Mouse (Mus musculus): Measurements from ENCODE around the gene Arhgap27.
"Not testable (repeated sequence)": the region's sequence is repeated elsewhere in the genome, so short reads cannot be mapped to it uniquely, and the experiment has no call there.

Arhgap27 gene

DNA sequence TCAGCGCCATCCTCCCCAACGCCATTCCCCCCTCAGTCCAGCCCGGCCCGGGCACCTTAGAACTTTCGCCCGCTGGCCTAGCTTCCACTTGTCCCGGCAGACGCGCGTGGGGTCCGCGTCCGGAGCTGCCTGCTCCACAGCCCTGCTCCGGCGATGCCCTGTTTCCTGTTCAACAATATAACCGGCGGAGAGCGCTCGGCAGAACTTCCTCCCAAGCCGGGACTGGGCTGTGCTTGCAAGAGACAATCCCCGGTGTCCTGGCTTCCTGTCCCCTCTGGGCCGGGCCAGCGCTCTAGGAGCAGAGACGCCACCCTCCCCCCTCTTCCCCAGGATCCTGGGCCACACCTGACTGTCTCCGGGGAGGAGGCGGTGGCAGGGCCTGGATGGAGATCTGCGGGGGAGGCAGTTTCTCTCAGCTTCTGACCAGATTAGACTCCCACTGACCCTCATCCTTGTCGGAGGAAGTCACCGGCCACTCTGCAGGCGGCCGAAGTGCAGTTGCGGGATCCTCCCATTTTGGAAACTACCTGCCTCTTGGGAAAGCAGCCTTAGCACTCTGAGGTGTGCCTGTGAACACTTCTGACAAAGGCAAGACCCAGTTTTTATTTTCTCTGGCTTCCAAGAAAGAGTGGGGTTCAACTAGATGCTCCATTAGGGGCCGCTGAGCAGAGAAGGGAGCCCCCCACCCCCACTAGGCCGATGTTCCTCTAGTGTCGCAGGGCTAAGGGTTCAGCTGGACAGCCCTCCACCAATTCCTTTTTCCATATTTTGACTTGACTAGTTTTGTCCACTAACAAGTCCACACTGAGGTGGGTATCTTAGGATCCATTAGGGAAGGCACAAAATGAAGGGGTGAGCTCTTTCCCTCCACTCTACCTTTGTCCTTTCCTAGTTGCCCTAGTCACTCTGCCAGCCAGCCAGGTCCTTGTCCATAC is at the start of gene Arhgap27:
Gene Arhgap27 (minus strand): TSS at position 479 of the 935 bp plus-strand sequence.
- peak; percentile 35 to 57 for DNase-seq (ENCODE audit: low spot score in 2 of 2)

DNA sequence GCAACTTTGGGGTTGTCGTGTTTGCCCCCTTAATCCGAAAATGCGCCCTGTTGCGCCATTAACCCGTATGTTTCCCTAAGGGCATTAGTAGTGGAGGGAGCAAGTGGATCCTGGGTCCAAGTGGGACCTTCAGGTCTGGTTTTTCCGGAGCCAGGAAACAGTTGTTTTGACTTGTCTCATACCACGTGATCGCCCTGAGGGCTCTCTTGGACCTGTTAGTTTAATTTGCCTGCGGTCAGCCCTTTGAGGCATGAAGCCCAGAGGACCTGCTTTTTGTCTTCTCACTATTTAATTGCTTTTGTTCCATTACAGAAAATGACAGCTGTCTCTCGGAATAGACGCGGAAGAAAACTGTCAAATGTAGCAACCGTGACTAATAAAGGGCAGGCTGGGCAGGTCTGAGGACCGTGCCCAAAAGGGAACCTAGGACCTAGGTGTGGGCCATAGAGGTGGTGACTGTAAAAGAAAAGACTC is 49.5 kb upstream of the Arhgap27 start:
- DNase-seq (ENCODE audit: low spot score in 2 of 2): no peak

DNA sequence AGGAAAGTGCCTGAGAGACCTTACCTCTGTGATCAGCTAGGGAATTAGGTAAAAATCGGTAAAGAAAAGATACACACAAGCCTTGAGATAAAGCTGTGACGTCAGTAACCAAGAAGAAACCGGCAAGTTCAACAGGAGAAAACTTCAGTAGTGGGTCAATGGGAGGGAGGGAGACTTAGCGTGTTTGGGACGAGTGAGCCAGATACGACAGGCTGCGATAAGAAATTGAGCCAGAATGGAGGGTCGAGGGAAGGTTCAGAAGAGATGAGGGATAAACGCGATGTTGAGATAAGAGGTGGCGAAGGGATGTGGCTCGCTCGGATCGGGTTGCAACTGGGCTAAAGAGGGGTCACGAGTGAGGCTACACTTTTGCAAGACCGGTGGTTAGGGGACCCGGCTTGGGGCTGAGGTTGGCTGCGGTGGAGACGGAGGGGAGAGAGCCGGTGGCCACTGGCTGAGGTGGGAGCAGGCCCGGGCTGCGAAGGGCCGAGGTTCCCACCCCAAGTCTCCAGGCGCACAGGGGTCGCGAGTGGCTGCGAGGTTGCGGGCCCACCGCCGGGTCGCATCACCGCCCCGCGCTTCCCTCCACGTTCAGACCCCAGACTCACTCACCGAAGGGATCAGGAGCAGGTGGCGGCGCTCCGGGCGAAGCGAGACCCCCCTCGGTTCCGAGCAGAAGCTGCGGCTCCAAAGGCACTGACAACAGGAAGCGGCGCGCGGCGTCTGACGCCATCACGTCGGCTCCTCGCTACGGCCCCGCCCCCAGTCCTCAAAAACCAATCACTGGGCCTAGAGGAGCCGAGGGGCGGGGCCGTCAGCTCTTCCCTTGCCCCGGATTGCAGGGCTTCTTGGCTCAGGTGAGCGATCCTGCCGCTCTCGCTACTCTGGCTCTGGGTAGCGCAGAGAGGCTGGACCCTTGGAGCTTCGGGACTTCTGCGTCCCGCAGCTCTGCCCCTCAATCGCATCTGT is 48.8 kb upstream of the Arhgap27 start, which contains the start of gene Plekhm1:
Gene Plekhm1 (minus strand): TSS at position 707 of the 969 bp plus-strand sequence.
- peak; percentile 92 to 96 for DNase-seq (ENCODE audit: low spot score in 2 of 2)

DNA sequence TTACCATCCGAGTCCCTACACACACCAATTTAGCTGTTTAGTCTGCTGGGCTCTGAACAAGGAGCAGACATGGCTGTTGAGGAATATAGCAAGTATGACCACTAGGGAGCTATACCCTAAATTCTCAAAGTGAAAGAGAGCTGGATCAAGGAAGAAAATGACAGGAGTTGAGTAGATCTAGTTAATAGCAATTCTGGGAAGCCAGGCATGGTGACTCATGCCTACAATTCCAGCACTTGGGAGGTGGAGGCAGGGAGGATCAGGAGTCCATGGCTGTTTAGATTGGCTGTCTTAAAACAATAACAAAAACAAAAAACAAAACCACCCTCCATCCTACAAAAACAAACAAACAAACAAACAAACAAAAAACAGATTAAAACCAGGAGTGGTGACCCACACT is 47.8 kb upstream of the Arhgap27 start:
- no peak for DNase-seq (ENCODE audit: low spot score in 2 of 2)

DNA sequence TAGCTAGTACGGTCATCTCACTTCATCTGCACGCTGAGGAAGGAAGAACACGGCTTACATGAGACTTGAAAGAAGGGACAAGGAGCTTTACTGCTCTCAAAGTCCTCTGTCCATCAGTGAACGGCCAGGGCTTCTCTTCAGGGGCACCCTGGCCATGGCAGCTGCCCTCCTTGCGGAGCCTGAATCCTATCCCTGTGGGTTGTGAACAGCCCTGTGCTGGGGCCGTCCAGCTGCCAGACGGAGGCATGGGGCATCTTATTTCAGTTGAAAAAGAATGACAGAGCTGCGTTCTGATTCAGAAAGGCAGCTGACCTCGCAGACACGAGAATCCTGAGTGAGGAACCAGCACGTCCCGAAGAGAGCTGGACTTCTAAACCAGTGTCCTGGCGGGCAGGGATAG is 45.4 kb upstream of the Arhgap27 start:
- DNase-seq (ENCODE audit: low spot score in 2 of 2): no peak

DNA sequence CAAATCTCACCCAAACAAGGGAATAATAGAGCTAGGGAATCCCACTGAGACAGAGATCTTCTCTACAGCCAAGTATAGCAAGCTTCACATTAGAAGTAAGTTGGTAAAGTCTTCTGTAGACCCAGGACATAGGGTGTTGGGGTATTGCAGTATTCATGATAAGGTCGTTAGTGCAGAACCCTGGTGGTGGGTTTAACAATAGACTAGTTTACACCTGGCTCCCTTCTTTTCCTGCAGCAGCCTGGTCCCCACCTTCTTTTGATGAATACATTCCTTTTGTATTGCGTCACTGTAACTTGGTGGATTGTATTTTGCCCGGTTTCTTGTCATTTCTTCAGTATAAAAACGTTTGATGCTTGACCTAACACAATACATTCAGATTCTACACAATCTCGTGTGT is 43.6 kb upstream of the Arhgap27 start:
- not testable (repeated sequence) for DNase-seq (ENCODE audit: low spot score in 2 of 2)

DNA sequence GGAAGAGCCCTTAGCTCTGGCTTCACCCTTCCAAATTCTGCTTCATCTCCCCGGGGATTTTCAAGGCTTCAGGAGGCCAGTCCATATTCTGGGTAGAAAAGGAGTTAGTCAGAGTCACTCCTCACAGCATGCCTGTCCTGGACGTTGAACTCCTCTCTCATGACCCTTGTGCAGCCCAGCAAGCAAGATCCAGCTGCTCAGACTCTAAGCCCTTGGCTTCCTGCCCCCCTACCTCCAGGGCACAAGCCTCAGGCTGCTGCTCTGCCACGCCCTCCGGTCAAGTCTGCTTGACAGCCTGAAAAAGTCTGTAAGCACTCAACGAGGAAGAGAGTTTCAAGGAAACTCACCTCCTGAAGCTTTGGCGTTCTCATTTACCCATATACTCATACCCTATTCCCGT is 43.1 kb upstream of the Arhgap27 start:
- DNase-seq (ENCODE audit: low spot score in 2 of 2): no peak

DNA sequence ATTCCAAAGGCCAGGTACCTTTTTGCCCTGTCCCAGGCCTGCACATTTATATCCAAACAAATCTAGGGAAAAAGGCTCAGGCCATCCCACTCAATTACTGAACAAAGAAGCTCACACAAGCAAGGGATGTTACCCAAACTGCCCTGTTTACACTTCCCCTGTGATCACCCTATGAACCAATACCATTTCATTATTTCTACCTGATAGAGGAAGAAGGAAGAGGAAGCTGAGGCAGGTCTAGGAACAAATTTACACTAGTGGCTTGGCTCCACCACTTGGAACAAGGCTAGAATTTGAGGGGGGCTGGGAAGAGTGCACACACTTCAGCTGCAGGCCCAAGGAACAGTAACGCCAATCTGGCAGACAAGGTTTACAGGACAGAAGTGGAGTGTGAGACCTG is 42.3 kb upstream of the Arhgap27 start:
- no peak for DNase-seq (ENCODE audit: low spot score in 2 of 2)

DNA sequence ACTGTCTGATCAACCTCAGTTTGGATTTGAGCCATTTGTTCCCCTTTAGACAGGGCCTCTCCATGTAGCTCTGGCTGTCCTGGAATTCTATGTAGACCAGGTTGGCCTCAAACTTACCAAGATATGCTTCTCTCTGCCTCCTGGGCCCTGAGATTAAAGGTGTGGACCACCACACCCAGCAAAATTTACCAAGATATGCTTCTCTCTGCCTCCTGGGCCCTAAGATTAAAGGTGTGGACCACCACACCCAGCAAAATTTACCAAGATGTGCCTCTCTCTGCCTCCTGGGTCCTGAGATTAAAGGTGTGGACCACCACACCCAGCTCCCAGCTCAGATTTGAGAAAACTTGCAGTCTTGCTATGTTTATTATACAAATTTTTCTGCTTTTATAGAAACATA is 41.1 kb upstream of the Arhgap27 start:
- DNase-seq (ENCODE audit: low spot score in 2 of 2): no peak

DNA sequence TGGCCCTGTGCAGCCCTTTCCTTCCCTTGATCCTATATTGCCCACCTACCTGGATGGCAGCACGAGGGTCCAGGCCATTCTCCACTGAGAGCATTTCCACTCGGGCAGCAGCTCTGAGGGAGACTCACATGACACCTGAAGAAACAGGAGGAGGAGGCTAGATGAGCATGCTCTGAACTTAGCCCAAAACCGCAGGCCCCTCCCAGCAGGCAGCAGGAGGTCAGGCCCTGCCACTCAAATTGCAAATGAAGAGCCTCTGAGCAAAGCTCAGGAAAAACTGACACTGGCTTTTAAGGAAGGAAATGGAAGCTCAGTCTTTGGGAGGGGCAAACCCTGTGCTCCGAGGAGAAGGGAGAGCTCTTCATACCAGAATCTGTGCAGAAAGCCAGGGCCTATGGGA is 40.3 kb upstream of the Arhgap27 start:
- DNase-seq (ENCODE audit: low spot score in 2 of 2): no peak

DNA sequence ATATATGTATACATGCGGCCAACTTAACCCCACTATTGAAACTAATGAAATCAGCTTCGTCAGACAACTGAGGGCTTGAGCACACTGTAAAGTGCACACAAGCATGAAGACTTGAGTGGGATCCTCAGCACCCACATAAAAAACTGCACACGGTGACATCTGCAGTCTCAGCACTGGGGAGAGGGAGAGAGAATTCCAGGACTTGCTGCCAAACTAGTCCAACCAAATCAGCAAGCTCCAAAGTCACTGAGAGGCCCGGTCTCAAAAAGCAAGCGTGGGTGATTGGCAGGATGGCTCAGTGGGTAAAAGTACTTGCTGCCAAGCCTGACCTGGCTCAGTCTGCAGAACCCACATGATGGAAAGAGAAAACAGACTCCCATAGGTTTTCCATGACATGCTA is 39.2 kb upstream of the Arhgap27 start:
- DNase-seq (ENCODE audit: low spot score in 2 of 2): no peak

DNA sequence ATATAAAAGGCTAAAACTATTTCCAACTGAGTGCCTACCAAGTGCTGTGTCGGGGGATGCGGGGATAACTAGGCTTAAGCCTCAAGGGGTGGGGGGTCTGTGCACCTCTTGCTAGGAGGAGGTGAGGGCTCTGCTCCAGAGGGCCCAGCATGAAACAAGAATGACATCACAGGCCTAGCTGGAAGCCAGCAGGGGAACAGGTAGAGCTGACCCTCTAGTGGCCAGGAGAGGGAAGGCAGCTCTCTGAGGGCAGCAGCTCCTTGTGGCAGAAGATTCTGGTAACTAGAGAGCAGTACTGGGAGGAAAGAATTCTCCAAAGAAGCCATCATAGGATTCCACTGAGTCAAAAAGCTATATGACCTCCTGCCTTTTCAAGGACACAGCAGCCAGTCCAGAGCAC is 38.7 kb upstream of the Arhgap27 start:
- DNase-seq (ENCODE audit: low spot score in 2 of 2): peak; percentile 50 to 64

DNA sequence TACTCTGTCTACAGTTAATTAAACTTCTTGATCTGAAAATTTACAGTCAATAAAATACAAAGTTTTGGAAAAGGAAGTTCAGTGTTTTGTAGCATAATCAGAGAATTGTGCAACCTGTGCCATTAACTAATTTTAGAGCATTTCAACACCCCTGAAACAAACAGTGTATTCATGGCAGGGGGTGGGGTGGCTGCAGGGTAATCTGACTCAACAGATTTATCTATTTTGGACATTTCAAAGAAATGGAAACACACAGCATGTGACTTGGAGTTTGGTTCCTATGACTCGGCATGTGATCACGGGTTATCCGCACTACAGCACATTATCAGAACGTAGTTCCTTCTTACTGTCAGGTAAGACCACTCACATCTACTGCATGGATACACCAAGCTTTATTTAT is 36.5 kb upstream of the Arhgap27 start:
- no peak for DNase-seq (ENCODE audit: low spot score in 2 of 2)

DNA sequence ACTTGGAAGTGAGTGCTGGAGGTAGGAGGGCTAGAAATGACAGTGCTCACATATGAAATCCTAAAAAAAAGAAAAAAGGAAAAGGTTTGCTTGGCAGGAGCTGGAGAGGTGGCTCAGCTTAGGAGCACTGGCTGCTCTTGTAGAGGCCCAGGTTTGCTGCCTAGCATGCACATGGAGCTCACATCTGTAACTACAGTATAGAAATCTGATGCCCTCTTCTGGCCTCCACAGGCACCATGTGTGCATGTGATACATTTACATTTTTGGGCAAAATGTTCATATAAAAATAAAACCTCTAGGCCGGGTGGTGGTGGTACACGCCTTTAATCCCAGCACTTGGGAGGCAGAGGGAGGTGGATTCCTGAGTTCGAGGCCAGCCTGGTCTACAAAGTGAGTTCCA is 35.6 kb upstream of the Arhgap27 start:
- DNase-seq (ENCODE audit: low spot score in 2 of 2): peak in 1 of 2 experiments; percentile 29

DNA sequence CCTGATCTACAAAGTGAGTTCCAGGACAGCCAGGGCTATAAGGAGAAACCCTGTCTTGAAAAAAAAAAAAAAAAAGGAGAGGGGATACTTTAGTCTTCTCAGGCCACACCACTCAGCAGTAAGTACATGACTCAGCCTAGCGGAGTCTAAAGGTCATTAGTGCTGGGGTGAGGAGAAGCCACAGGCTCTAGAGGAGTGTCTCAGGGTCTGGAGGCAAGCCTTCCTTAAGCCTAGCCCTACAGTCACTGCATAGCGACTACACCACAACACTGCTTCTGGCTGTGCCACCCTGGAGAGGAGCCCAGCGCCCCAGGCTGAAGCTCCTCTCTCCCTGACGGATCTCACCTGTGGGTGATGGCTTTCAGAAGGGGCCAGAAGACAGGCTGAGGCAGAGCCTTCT is 33.2 kb upstream of the Arhgap27 start:
- no peak for DNase-seq (ENCODE audit: low spot score in 2 of 2)

DNA sequence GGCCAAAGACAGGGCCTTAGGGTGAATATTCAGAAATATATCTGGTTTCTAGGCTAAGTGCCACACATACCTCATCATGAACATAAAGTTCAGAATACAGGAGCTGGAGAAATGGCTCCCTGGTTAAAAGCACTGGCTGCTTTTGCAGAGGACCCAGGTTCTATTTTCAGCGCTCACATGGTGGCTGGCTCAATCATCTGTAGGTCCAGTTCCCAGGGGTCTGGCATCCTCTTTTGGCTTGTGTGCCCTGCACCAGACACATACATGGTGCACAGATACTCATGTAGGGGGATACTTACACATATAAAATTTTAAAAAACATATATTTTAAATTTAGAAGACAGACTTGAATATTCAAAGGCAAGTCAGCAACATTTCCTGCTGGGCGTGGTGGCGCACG is 32.7 kb upstream of the Arhgap27 start:
- DNase-seq (ENCODE audit: low spot score in 2 of 2): no peak

DNA sequence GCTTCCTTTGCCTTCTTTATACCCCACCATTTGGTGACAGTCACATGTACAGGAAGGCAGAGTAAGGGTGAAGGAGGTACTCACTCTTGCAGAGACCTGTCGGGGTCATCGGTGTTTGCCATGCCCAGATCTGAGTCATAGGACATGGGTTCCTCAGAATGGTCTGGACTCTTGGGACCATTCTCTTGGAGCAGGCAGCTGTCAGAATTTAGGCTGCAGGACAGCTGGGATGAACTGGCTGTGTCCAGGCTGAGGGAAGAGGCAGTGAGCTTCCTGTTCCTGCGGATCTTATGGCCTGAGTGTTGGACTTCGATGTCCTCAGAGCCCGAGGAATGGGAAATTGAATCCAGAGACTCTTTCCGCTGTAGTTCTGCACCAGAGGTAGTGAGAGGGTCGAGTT is 31.1 kb upstream of the Arhgap27 start:
- DNase-seq (ENCODE audit: low spot score in 2 of 2): no peak

DNA sequence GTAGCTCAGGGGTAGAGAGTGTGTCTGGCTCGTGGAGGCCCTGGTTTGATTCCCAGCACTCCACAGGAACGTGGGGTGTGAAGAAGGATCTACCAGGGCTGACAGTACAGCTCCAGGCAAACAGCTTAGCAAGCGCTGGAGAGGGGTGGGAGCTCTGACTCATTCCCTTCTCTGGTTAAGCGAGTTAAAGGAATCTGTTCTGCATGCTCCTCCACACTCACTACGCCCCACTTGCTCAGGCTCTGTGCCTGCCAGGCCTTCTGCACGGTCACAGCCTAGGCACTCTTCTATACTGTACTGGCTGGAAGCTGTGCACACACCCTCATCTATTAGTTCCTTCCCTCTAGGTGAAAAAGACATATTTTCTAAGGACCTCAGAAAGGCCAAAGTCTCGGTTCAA is 30.5 kb upstream of the Arhgap27 start:
- no peak for DNase-seq (ENCODE audit: low spot score in 2 of 2)

DNA sequence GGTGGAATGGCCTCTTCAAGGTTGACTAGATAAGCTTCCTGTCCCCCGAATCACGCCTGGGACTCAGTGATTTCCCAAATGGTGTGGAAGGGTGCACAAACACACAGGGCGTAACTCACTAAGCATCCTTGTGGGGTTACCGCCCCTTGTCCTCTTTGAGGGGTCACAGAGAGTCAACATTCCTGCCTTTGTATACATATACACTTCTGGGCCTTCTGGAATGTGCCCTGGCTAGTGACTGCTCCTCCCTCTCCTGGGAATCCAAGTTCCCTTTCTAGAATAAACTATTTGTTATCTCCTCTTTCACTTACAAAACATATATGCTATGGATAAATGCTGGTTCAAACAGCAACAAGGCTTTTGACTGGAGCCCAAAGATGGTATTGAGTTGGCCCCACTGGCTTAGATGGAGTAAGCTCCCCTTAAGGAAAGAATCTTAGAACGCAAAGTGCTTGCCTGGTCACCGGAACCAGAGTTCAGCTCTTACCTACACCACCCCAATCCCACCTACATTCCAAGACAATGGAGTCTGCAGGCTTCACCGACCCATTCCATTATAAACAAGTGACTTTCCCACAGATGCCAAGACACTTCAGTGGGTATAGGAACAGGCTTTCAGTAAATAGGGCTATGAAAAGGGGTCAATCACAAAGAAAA is 24.5 kb upstream of the Arhgap27 start:
- no peak for DNase-seq (ENCODE audit: low spot score in 2 of 2)

DNA sequence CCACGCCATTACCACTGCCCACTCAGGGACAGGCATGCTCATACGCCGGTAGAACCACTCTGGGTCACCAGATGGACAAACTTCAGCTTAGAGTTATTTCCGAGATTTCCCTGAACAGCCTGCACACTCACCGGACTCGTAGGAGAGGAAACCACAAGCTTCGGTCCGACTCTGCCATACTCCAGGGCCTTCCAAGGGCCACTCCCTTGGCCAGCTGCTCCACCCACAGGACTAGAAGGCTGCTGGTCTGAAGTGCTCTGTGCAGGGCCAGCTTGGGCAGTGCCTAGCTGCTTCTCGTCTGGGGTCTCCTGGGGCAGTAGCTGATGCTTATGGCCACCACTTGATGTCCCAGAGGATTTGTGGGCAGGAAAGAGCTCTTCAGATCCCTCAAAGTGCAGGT is 23.3 kb upstream of the Arhgap27 start:
- DNase-seq (ENCODE audit: low spot score in 2 of 2): no peak

DNA sequence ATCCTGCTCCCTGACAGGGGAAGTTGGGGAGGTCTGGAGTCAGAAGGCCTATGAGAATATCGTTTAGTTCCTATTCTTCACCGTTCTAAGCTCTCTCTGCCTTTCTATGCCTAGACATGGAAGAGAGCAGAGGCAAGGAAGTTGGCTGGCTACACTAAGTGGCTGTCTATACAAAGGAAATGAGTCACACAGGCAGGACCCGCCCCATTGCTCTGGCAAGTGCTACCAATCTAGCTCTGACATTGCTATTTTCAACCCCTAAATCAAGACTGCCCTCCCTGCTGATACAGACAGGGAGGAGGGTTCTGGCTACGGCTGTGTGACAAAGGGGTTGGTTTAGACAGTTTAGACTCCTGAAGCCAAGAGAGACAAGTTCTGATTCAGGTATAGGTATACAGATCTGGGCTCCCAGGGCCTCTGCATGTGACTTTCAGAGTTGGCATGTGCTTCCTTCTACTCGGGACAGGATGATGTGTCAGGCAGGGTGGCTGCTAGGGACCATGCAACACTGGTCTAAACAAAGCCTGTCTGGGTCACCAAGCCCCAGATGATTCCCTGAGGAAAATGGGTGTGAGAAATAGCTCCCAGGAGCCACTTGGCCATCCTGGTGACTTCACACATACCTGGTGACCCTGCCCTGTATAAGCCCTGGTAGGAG is 18.6 kb upstream of the Arhgap27 start:
- DNase-seq (ENCODE audit: low spot score in 2 of 2): no peak
